Mouse (Mus musculus) kidney, adult 9 months (tissue): ENCODE results near the gene Dnajb13.
"Not testable (repeated sequence)": the region's sequence is repeated elsewhere in the genome, so short reads cannot be mapped to it uniquely, and the experiment has no call there.

Experiments used
- DNase-seq: peaks from one replicate; pipeline ENCODE4 v3.0.0; 2022

Gene Dnajb13

GRCm38 (mm10) chr7:100484493-100484892 is 30.3 kb downstream of the Dnajb13 start:
- DNase-seq = no peak

GRCm38 (mm10) chr7:100482046-100482445 is 32.7 kb downstream of the Dnajb13 start:
- DNase-seq = not testable (repeated sequence)

- DNase-seq = no peak
These were observed 34.6 kb downstream of the Dnajb13 start for GRCm38 (mm10) chr7:100480175-100480574.

- no peak for DNase-seq
These were observed 35.0 kb downstream of the Dnajb13 start for GRCm38 (mm10) chr7:100479823-100480164.

GRCm38 (mm10) chr7:100479100-100479822 is 35.5 kb downstream of the Dnajb13 start:
- no peak for DNase-seq

- DNase-seq = peak; percentile 83
These were observed 40.1 kb downstream of the Dnajb13 start for GRCm38 (mm10) chr7:100474680-100475079.

GRCm38 (mm10) chr7:100473846-100474454 is 40.8 kb downstream of the Dnajb13 start:
- no peak for DNase-seq

- DNase-seq = no peak
These were observed 42.0 kb downstream of the Dnajb13 start, which contains the start of gene Ucp3 for GRCm38 (mm10) chr7:100472777-100473176. TSS of gene Ucp3 (plus strand) at chr7:100472990.

GRCm38 (mm10) chr7:100471407-100471797 is 43.4 kb downstream of the Dnajb13 start:
- no peak for DNase-seq

GRCm38 (mm10) chr7:100470796-100471406 is 43.9 kb downstream of the Dnajb13 start:
- no peak for DNase-seq

GRCm38 (mm10) chr7:100469502-100469901 is 45.3 kb downstream of the Dnajb13 start:
- DNase-seq = no peak

- DNase-seq = no peak
These were observed 46.0 kb downstream of the Dnajb13 start for GRCm38 (mm10) chr7:100468761-100469160.

GRCm38 (mm10) chr7:100466781-100467510 is 47.8 kb downstream of the Dnajb13 start:
- peak; percentile 19 for DNase-seq

- peak; percentile 96 for DNase-seq
These were observed 49.0 kb downstream of the Dnajb13 start for GRCm38 (mm10) chr7:100465656-100466309.

- peak; percentile 91 for DNase-seq
These were observed 49.5 kb downstream of the Dnajb13 start for GRCm38 (mm10) chr7:100465248-100465647.

GRCm38 (mm10) chr7:100464248-100464647 is 50.5 kb downstream of the Dnajb13 start:
- peak; percentile 25 for DNase-seq

- DNase-seq = peak; percentile 81
These were observed 51.0 kb downstream of the Dnajb13 start for GRCm38 (mm10) chr7:100463757-100464156.

- peak; percentile 14 for DNase-seq
These were observed 51.6 kb downstream of the Dnajb13 start for GRCm38 (mm10) chr7:100463194-100463593.

- peak; percentile 89 for DNase-seq
These were observed 53.1 kb downstream of the Dnajb13 start for GRCm38 (mm10) chr7:100461621-100462151.

- DNase-seq = no peak
These were observed 54.9 kb downstream of the Dnajb13 start for GRCm38 (mm10) chr7:100459862-100460261.

- DNase-seq = no peak
These were observed 56.6 kb downstream of the Dnajb13 start for GRCm38 (mm10) chr7:100458153-100458552.
